Mouse (Mus musculus) retina, postnatal 7 days (tissue): ENCODE measurements around the gene Mctp1.

Experiments
- DNase-seq: peaks from one replicate; pipeline ENCODE4 v3.0.0-alpha.2; 2012; ENCODE audit warnings: low read depth, low spot score

Gene Mctp1

GRCm38 (mm10) chr13:76824932-76825694 lies 440.8 kb downstream of the Mctp1 start:
- DNase-seq, result no peak

GRCm38 (mm10) chr13:76827738-76828137 lies 443.4 kb downstream of the Mctp1 start:
- no peak for DNase-seq

- no peak for DNase-seq
These were observed 453.7 kb downstream of the Mctp1 start for GRCm38 (mm10) chr13:76838031-76838430.

- no peak for DNase-seq
These were observed 456.4 kb downstream of the Mctp1 start for GRCm38 (mm10) chr13:76840712-76841111.

GRCm38 (mm10) chr13:76844629-76845255 lies 460.4 kb downstream of the Mctp1 start:
- peak; percentile 57 for DNase-seq

GRCm38 (mm10) chr13:76850412-76851054 lies 466.2 kb downstream of the Mctp1 start:
- DNase-seq, result no peak

GRCm38 (mm10) chr13:76854306-76854705 lies 470.0 kb downstream of the Mctp1 start:
- DNase-seq, result no peak

GRCm38 (mm10) chr13:76855021-76855420 lies 470.7 kb downstream of the Mctp1 start:
- no peak for DNase-seq

- no peak for DNase-seq
These were observed 472.7 kb downstream of the Mctp1 start for GRCm38 (mm10) chr13:76857024-76857423.

GRCm38 (mm10) chr13:76858078-76858482 lies 473.7 kb downstream of the Mctp1 start:
- no peak for DNase-seq

GRCm38 (mm10) chr13:76870291-76870690 lies 486.0 kb downstream of the Mctp1 start:
- DNase-seq, result no peak

GRCm38 (mm10) chr13:76877887-76878763 lies 493.8 kb downstream of the Mctp1 start:
- DNase-seq, result no peak

GRCm38 (mm10) chr13:76879008-76879407 lies 494.7 kb downstream of the Mctp1 start:
- DNase-seq, result no peak

GRCm38 (mm10) chr13:76884517-76885092 lies 500.3 kb downstream of the Mctp1 start:
- DNase-seq, result no peak

GRCm38 (mm10) chr13:76892987-76893386 lies 508.7 kb downstream of the Mctp1 start:
- DNase-seq, result no peak

GRCm38 (mm10) chr13:76895770-76896456 lies 511.6 kb downstream of the Mctp1 start:
- no peak for DNase-seq

GRCm38 (mm10) chr13:76896457-76896790 lies 512.1 kb downstream of the Mctp1 start:
- no peak for DNase-seq

GRCm38 (mm10) chr13:76918321-76918720 lies 534.0 kb downstream of the Mctp1 start:
- no peak for DNase-seq

GRCm38 (mm10) chr13:76926851-76927250 lies 542.5 kb downstream of the Mctp1 start:
- DNase-seq, result no peak

GRCm38 (mm10) chr13:76927875-76928440 lies 543.6 kb downstream of the Mctp1 start:
- DNase-seq, result no peak

- DNase-seq, result no peak
These were observed 544.8 kb downstream of the Mctp1 start for GRCm38 (mm10) chr13:76929152-76929551.
